Mouse (Mus musculus) small intestine, adult 2 months (tissue): ENCODE data around the gene Fmo1.

Experiments
- CTCF ChIP-seq: fragments of 200-500 bp; IDR thresholded peaks from 2 replicates; pipeline ENCODE4 v1.5.1; 2012; ENCODE audit warnings: low read depth, mild to moderate bottlenecking, control low read depth, inconsistent platforms, low read length, moderate library complexity, mixed read lengths; ENCODE audit not compliant: insufficient replicate concordance, insufficient read length; ENCODE audit errors: extremely low read depth
- POLR2A ChIP-seq: fragments of 200-500 bp; IDR thresholded peaks from 2 replicates; pipeline ENCODE4 v1.6.1; 2012; ENCODE audit warnings: low read depth, mild to moderate bottlenecking, control low read depth, inconsistent platforms, low read length, moderate library complexity

GRCm38 (mm10) chr1:162879595-162880369 is 13.4 kb upstream of the Fmo1 start:
- TF ChIP-seq CTCF = peak; percentile 68; the same call in 1 of the 2 replicates
- no peak for TF ChIP-seq POLR2A
